Mouse (Mus musculus) stomach, postnatal 0 days (tissue): ENCODE measurements around the gene Hdac5. TPM values are rescaled to one million over a fixed set of nuclear protein-coding genes. Genes with fewer than 3 reads are reported as not detected.

ENCODE experiments used
- ATAC-seq: fragments of 200-750 bp; cut with Nextera tagmentation; 2 replicates; pipeline ENCODE4 v1.8.0; 2017; ENCODE audit not compliant: low FRiP score, low TSS enrichment
- DNase-seq: peaks from one replicate; pipeline ENCODE4 v3.0.0-alpha.2; 2016; ENCODE audit warnings: low spot score
- H3K27ac ChIP-seq: fragments of 300-500 bp; sonication (generic); replicated peaks from 2 replicates; pipeline ENCODE4 v1.5.1; 2014; ENCODE audit warnings: mild to moderate bottlenecking, control low read depth
- H3K27me3 ChIP-seq: fragments of 300-500 bp; sonication (generic); 2 replicates; pipeline ENCODE4 v1.6.1; 2014; ENCODE audit warnings: low read length; ENCODE audit not compliant: control insufficient read depth, insufficient read depth
- H3K36me3 ChIP-seq: fragments of 300-500 bp; sonication (generic); 2 replicates; pipeline ENCODE4 v1.6.1; 2014; ENCODE audit warnings: low read length, mixed read lengths; ENCODE audit not compliant: control insufficient read depth, insufficient read depth
- H3K4me1 ChIP-seq: fragments of 300-500 bp; sonication (generic); replicated peaks from 2 replicates; pipeline ENCODE4 v1.6.1; 2014; ENCODE audit warnings: antibody characterized with exemption; ENCODE audit not compliant: control insufficient read depth, insufficient read depth
- H3K4me2 ChIP-seq: fragments of 300-500 bp; sonication (generic); replicated peaks from 2 replicates; pipeline ENCODE4 v1.6.1; 2014; ENCODE audit warnings: low read depth, mild to moderate bottlenecking, control low read depth, moderate library complexity
- H3K4me3 ChIP-seq: fragments of 300-500 bp; sonication (generic); 2 replicates; pipeline ENCODE4 v1.5.1; 2014; ENCODE audit warnings: low read depth, low read length, control low read depth
- H3K9ac ChIP-seq: fragments of 300-500 bp; sonication (generic); 2 replicates; pipeline ENCODE4 v1.6.1; 2014; ENCODE audit warnings: mild to moderate bottlenecking, low read length, control low read depth, mixed read lengths
- H3K9me3 ChIP-seq: fragments of 300-500 bp; sonication (generic); 2 replicates; pipeline ENCODE4 v1.6.1; 2016; ENCODE audit warnings: low read length; ENCODE audit not compliant: control insufficient read depth
- CTCF ChIP-seq: IDR thresholded peaks from 2 replicates; pipeline ENCODE4 v1.5.1; 2016; ENCODE audit warnings: antibody characterized with exemption, low read depth, mild to moderate bottlenecking, moderate library complexity
- EP300 ChIP-seq: optimal IDR thresholded peaks from 2 replicates; pipeline ENCODE3; 2016; ENCODE audit warnings: antibody characterized with exemption
- WGBS: fragments of 180-500 bp; shearing (Covaris S2); extraction: QIAGEN DNeasy Blood & Tissue Kit; methylation state at CpG from one replicate; pipeline ENCODE4 v1.1.7; 2014; 5-methylcytosine and 5-hydroxymethylcytosine counted together
- polyA plus RNA-seq: library from polyadenylated mRNA; unstranded; fragments of >200 nt; fragmentation: Nextera tagmentation; extraction: Ambion mirVana; gene quantifications from 2 replicates; pipeline ENCODE4 v1.2.1, GENCODE M21; 2015

The Hdac5 gene
- polyA plus RNA-seq, 1 experiment from 2014 or later = 33.8 TPM

- peak overlapping the region; percentile 95 for H3K9ac ChIP-seq
- WGBS = under 1% methylated on average over 35 of the region's 47 CpGs
- no peaks in the 10 kb centered on the region for H3K36me3 ChIP-seq
- TF ChIP-seq EP300 = no peak
- no peak for TF ChIP-seq CTCF
- H3K4me2 ChIP-seq = peak overlapping the region; percentile 86
- no peak for DNase-seq
- peak overlapping the region; percentile 91 for H3K27ac ChIP-seq
- H3K4me1 ChIP-seq = peaks cover 16% of the 10 kb centered on the region
- peak; percentile 25 for ATAC-seq
- H3K4me3 ChIP-seq = peak overlapping the region; percentile 93
- H3K27me3 ChIP-seq = no peaks in the 10 kb centered on the region
- no peaks in the 10 kb centered on the region for H3K9me3 ChIP-seq
Observed at GRCm38 (mm10) chr11:102229331-102229953, 524 bp downstream of the Hdac5 start.

- H3K27me3 ChIP-seq = no peaks in the 10 kb centered on the region
Observed at GRCm38 (mm10) chr11:102228646-102229268, 1.2 kb downstream of the Hdac5 start.

GRCm38 (mm10) chr11:102228191-102228545, 1.8 kb downstream of the Hdac5 start:
- Histone ChIP-seq H3K27ac (0 out of 2 replicates have a peak overlapping the region, but pooled peaks have one; percentile 3), H3K4me3 (peak overlapping the region; percentile 93), H3K9me3 (no peaks in the 10 kb centered on the region), H3K9ac (peak overlapping the region; percentile 95; the same call in 1 of the 2 replicates), H3K4me2 (peak overlapping the region; percentile 86), H3K4me1 (peaks cover 16% of the 10 kb centered on the region), H3K36me3 (no peaks in the 10 kb centered on the region), H3K27me3 (no peaks in the 10 kb centered on the region)
- no peak for ATAC-seq
- DNase-seq = no peak
- 34% methylated on average over 9 of the region's 9 CpGs for WGBS
- TF ChIP-seq EP300 (no peak), CTCF (no peak)

More at GRCm38 (mm10) chr11:102228646-102229268, 1.2 kb downstream of the Hdac5 start:
- Histone ChIP-seq H3K9me3 (no peaks in the 10 kb centered on the region), H3K9ac (peak overlapping the region; percentile 95), H3K4me3 (peak overlapping the region; percentile 93), H3K4me1 (peaks cover 16% of the 10 kb centered on the region), H3K27ac (peak overlapping the region; percentile 3; the same call in 1 of the 2 replicates), H3K36me3 (no peaks in the 10 kb centered on the region), H3K4me2 (peak overlapping the region; percentile 86)
- WGBS = 15% methylated on average over 7 of the region's 7 CpGs
- DNase-seq (no peak), ATAC-seq (no peak)
- TF ChIP-seq EP300 = no peak
- no peak for TF ChIP-seq CTCF

- no peaks in the 10 kb centered on the region for H3K27me3 ChIP-seq
- 0 out of 2 replicates have a peak overlapping the region, but pooled peaks have one; percentile 35 for H3K27ac ChIP-seq
- no peak for DNase-seq
- 28% methylated on average over 12 of the region's 12 CpGs for WGBS
- peak overlapping the region; percentile 86 for H3K4me2 ChIP-seq
- no peaks in the 10 kb centered on the region for H3K36me3 ChIP-seq
- no peak for ATAC-seq
- peak overlapping the region; percentile 93 for H3K4me3 ChIP-seq
- TF ChIP-seq EP300 (no peak), CTCF (no peak)
- peaks cover 16% of the 10 kb centered on the region for H3K4me1 ChIP-seq
- no peaks in the 10 kb centered on the region for H3K9me3 ChIP-seq
- H3K9ac ChIP-seq = peak overlapping the region; percentile 43; the same call in 1 of the 2 replicates
Observed at GRCm38 (mm10) chr11:102227270-102228190, 2.4 kb downstream of the Hdac5 start.

GRCm38 (mm10) chr11:102226067-102226978, 3.6 kb downstream of the Hdac5 start:
- TF ChIP-seq CTCF (no peak), EP300 (no peak)
- no peak overlapping the region for H3K4me3 ChIP-seq
- peak overlapping the region; percentile 38 for H3K9ac ChIP-seq
- no peaks in the 10 kb centered on the region for H3K9me3 ChIP-seq
- peaks cover 18% of the 10 kb centered on the region for H3K4me1 ChIP-seq
- no peaks in the 10 kb centered on the region for H3K27me3 ChIP-seq
- H3K4me2 ChIP-seq = no peak overlapping the region
- H3K27ac ChIP-seq = no peak overlapping the region; the same call in 1 of the 2 replicates
- H3K36me3 ChIP-seq = 0 out of 2 replicates have a peak, but pooled peaks cover 2% of the 10 kb centered on the region
- 68% methylated on average over 12 of the region's 12 CpGs for WGBS
- ATAC-seq = no peak
- no peak for DNase-seq
